Mouse (Mus musculus) thymus, adult 2 months (tissue): ENCODE data around the gene Parp11.

ENCODE experiments used
- CTCF ChIP-seq: fragments of 200-500 bp; IDR thresholded peaks from 2 replicates; pipeline ENCODE4 v1.5.1; 2012; ENCODE audit warnings: mild to moderate bottlenecking, control low read depth, low read length, moderate library complexity, borderline replicate concordance; ENCODE audit not compliant: control insufficient read depth, poor library complexity, insufficient read depth; ENCODE audit errors: extremely low read depth
- POLR2A ChIP-seq: fragments of 200-500 bp; IDR thresholded peaks from 2 replicates; pipeline ENCODE4 v1.6.1; 2012; ENCODE audit warnings: mild to moderate bottlenecking, low read length, control low read depth, moderate library complexity; ENCODE audit not compliant: control insufficient read depth, poor library complexity, insufficient read depth; ENCODE audit errors: extremely low read depth

DNA sequence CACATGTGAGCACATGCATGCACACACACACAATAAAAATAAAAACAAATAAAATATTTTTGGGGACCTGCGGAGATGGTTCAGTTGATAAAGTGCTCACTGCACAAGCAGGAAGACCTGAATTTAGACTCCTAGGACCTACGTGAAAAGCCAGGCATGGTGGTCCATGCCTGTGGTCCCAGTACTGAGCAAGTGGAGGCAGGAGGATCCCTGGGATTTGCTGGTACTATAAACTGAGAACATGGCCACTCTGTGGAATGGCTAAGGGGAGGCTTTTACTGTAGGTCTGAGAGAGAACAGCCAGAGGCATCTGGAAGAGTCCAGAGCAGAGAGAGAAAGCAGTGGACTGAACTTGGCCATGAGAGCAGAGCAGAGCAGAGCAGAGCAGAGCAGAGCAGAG lies 48.6 kb downstream of the Parp11 start:
- TF ChIP-seq CTCF (no peak), POLR2A (no peak)
